Mouse (Mus musculus) splenic B cell, adult 2 months (primary cell): ENCODE data around the gene Sec23b.

ENCODE experiments used
- DNase-seq: peaks from one replicate; pipeline ENCODE4 v3.0.0-alpha.2; 2011; ENCODE audit warnings: low read depth, low spot score
- H3K27me3 ChIP-seq: 2 replicates; pipeline ENCODE4 v1.6.1; 2012; ENCODE audit warnings: mild to moderate bottlenecking, low read length, moderate library complexity, mixed read lengths; ENCODE audit not compliant: control insufficient read depth, poor library complexity, insufficient read depth, severe bottlenecking
- H3K36me3 ChIP-seq: 2 replicates; pipeline ENCODE4 v1.6.1; 2012; ENCODE audit warnings: mild to moderate bottlenecking, low read length, moderate library complexity, mixed read lengths; ENCODE audit not compliant: control insufficient read depth, poor library complexity, insufficient read depth, severe bottlenecking

Sec23b gene

DNA sequence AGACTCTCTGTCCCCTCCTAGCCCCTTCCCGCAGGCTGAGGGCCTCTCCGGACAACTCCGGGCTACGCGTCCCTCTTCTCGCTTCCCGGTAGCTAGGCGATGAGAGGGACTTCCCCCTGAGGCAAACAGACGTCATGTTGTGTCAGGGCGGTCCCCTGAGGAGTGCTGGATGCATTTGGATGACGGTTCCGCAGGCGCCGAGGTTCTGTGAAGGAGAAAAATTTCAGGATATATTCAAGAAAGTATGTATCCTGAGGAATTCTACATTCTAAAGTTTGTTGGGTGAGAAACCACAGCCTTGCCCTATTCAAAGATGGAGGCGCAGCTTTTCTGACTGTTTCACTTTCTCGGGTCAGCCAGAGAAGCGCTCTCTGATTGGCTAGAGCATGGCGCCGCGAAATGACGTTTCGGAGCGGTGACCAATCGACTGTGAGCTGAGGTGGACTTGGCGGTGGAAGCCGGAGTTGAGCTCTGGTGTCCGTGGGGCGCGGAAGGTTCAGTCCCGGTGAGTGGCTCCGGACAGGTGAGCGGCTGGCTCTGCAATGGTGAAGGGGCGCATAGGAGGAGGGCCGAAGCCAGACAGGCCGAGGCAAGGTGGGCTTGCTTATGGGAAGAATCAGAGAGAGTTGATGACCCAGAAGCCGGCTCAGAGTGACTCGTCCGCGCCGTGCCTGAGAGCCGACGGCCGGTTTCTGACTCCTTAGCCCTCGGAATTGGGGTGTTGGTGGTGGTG lies at the start of gene Sec23b:
TSS of gene Sec23b (plus strand) at position 410 of the 733 bp plus-strand sequence.
- Histone ChIP-seq H3K36me3 (peaks cover 3% of the 10 kb centered on the region; the same call in 1 of the 2 replicates), H3K27me3 (no peaks in the 10 kb centered on the region)
- peak; percentile 97 for DNase-seq

DNA sequence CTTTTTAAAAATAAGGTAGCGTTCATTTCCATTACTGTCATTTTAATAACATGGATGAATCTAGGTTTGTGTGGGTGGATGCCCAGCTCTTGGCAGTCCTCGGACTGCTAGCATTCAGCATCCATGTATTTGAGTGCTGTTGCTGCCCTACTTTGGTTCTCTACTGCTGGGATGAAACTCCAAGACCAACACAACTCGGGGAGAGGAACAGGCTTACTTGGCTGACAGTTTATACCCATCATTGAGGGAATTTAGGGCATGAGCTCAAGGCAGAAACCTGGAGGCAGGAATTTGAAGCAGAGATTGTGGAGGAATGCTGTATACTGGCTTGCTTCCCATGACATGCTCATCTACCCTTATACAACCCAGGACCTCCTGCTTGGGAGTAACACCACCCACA lies 41.4 kb upstream of the Sec23b start:
- DNase-seq = no peak
- H3K27me3 ChIP-seq = no peaks in the 10 kb centered on the region
- no peaks in the 10 kb centered on the region for H3K36me3 ChIP-seq

DNA sequence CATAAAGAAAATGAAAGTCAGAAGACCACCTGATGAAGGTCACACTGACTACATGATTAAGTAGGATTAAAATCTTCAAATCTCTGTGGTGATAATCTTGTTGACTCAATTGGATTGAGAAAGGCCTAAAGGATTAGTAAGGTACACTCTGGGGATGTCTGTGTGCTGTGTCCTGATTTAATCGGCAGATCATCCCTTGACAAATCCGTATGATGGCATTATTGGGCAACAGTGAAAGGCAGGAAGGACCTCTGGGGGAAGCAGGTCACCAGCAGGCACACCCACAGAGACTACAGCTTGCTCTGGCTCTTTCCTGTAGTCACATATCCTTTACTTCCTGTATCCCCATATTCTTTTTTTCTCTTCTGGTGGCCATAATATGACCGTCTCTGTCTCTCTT lies 36.3 kb upstream of the Sec23b start:
- Histone ChIP-seq H3K27me3 (no peaks in the 10 kb centered on the region; the same call in 1 of the 2 replicates), H3K36me3 (no peaks in the 10 kb centered on the region)
- DNase-seq = no peak

DNA sequence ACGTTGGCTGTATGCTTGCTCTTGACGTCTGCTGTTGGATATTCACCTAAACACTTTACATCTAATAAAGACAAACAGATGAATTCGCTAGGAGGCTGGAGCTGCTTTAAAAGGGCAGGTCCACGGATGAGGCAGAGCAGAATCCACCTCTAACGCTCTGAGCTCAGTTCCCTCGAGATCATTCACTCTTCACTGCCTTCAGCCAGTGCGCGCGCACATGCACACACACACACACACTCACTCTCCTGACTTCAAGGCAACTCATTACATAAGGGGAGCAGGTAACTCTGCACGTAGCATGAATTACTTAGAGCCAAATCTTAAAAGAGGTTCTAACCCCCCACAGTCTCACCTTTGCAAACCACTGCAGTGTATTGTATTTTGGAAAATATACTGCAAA lies 30.2 kb upstream of the Sec23b start:
- DNase-seq = peak; percentile 15
- no peaks in the 10 kb centered on the region; the same call in 1 of the 2 replicates for H3K27me3 ChIP-seq
- no peaks in the 10 kb centered on the region for H3K36me3 ChIP-seq

DNA sequence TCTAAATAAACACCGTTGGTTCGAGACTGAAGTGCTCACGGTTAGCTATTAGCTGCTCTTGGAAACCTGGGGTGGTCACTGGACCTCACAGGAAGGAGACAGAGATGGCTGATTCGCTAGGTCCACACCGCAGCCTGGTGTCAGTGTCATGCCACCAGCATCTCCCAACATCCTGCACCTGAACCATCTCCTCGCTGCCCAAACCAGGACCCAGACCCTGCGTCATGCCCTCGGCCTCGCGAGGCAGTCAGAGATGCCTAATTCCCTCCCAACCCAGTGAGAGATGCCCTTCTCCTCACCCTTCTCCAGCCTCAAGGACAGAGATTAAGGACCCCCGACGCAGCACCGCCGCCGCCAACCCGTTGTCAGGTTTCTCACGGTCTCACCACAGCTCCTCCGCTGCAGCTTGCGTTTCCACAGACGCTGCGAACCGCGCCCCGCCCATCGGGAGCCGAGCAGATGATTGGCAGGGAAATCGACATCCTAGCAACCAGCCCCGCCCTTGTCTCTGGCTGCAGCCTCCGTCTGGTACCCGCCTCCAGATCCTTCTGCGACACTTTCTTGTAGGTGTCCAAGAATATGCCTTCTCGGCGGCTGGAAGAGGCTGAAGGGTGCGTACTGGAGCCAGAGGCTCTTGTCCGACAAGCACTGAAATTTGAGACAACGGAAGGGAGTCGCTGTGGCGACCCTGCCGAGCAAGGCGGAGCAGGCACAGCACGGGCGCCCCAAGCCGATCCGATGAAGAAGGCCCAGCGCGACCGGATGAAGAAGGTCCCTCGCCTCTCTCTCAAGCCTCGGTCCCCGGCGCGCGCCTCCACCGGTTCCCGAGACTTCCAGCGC lies 28.8 kb upstream of the Sec23b start, which contains the start of the genes Dzank1 and Polr3f:
TSS of gene Dzank1 (minus strand) at position 434 of the 840 bp plus-strand sequence.
TSS of gene Polr3f (plus strand) at position 738 of the 840 bp plus-strand sequence.
- Histone ChIP-seq H3K36me3 (no peaks in the 10 kb centered on the region), H3K27me3 (no peaks in the 10 kb centered on the region; the same call in 1 of the 2 replicates)
- peak; percentile 97 for DNase-seq

DNA sequence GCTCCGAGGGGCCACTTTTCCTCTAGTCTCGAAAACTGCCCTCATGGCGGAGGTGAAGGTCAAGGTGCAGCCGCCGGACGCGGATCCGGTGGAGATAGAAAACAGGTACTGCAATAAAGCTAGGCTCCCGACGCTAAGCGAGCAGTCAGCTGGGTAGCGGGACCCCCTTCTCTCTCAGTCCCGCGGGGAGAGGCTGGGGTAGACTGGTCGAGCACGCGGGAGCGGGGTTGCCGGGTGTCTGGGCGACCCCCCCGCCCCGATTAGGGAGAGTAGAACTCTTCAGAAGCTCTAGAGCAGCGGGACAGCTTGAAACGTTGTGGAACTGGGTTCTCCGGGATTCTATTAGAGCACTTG lies 28.2 kb upstream of the Sec23b start:
- Histone ChIP-seq H3K27me3 (no peaks in the 10 kb centered on the region), H3K36me3 (no peaks in the 10 kb centered on the region)
- no peak for DNase-seq

DNA sequence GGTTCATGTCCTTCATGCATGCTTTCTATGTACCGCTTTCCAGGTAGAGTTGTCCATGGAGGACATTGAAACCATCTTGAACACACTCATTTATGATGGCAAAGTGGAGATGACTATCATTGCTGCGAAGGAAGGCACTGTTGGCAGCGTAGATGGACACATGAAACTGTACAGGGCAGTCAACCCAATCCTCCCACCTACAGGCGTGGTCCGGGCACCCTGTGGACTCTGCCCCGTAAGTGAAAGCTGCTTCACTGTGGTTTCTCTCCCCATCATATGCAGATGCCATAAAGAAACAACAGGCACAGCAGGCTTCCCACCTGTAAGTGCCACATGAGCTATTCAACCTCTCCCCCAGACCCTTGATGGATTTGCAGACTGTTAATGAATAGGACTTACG lies 18.9 kb upstream of the Sec23b start:
- H3K27me3 ChIP-seq = no peaks in the 10 kb centered on the region
- no peak for DNase-seq
- H3K36me3 ChIP-seq = peaks cover 23% of the 10 kb centered on the region

GRCm38 (mm10) chr2:144541246-144541645 lies 14.8 kb upstream of the Sec23b start:
- peaks cover 12% of the 10 kb centered on the region for H3K36me3 ChIP-seq
- DNase-seq = peak; percentile 37
- H3K27me3 ChIP-seq = no peaks in the 10 kb centered on the region

GRCm38 (mm10) chr2:144543670-144544069 lies 12.4 kb upstream of the Sec23b start:
- Histone ChIP-seq H3K27me3 (no peaks in the 10 kb centered on the region), H3K36me3 (peaks cover 10% of the 10 kb centered on the region)
- DNase-seq = no peak

DNA sequence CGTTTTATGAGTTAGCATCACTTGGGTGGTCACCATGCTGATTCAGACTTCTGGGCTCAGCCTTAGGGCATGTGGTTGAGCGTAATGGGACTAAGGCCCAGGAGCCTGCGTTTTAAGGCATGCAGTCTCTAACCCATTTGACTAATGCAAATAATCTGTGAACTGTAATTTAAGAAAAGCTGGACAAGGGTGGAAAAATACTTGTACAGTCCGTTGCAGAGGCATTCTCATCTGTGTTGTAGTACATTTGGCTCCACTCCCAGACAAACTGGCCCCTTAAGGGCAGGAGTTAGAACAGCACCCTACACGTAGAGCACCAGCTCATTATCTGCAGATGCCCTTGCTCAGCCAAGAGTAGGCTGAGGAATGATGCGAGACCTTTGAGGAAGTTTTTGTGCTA lies 11.4 kb upstream of the Sec23b start:
- no peaks in the 10 kb centered on the region for H3K27me3 ChIP-seq
- no peak for DNase-seq
- peaks cover 5% of the 10 kb centered on the region for H3K36me3 ChIP-seq

GRCm38 (mm10) chr2:144545061-144545460 lies 11.0 kb upstream of the Sec23b start:
- peaks cover 5% of the 10 kb centered on the region for H3K36me3 ChIP-seq
- DNase-seq = no peak
- H3K27me3 ChIP-seq = no peaks in the 10 kb centered on the region

DNA sequence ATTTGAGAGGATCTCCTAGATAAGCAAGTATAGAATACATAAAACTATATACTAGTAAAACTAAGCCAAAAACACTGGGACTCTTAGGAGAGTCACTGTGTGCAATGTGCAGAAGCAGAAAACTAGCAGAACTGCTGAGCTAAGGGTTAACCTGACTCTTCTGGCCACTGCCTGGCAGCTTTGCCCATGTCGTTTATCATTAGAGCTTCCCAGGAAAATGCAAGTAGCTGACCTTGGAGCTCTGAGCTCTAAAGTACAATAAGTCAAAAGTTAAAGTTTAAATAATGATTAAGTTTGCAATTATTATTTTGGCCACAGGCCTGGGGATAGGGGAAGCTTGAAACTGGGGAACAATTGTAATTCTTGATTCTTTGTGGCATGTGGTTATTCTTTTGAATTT lies 10.5 kb upstream of the Sec23b start:
- peaks cover 5% of the 10 kb centered on the region for H3K36me3 ChIP-seq
- no peaks in the 10 kb centered on the region for H3K27me3 ChIP-seq
- no peak for DNase-seq

- no peak for DNase-seq
- Histone ChIP-seq H3K36me3 (peaks cover 5% of the 10 kb centered on the region; the same call in 1 of the 2 replicates), H3K27me3 (no peaks in the 10 kb centered on the region)
Observed at GRCm38 (mm10) chr2:144547559-144547958, 8.5 kb upstream of the Sec23b start.

DNA sequence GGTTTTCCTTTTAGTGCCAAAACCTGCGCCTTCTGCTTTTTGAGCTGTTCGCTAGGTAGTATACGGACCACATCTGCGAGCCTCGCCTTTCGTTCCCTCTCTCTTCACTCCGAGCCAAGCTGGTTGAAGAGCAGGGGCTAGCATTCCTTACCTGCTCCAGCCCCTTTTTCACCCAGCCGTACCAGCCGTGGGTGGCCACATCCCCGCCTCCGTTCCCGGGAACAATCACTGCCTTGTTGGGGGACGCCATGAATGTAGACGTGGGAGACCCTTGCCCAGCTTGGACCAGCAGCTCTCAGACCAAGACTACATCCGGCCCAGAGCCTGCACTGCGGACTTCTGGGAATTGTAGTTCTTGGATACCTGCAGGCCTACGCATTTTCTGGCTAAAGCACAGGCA lies 5.5 kb upstream of the Sec23b start, which contains the start of gene Rbbp9:
TSS of gene Rbbp9 (minus strand) at position 341 of the 400 bp plus-strand sequence.
- H3K36me3 ChIP-seq = 0 out of 2 replicates have a peak, but pooled peaks cover 3% of the 10 kb centered on the region
- peak; percentile 67 for DNase-seq
- H3K27me3 ChIP-seq = no peaks in the 10 kb centered on the region

GRCm38 (mm10) chr2:144553905-144554304 lies 2.1 kb upstream of the Sec23b start:
- DNase-seq = peak; percentile 44
- Histone ChIP-seq H3K36me3 (no peaks in the 10 kb centered on the region), H3K27me3 (no peaks in the 10 kb centered on the region)
